Mouse (Mus musculus): ENCODE data around the gene Apopt1. TPM values are rescaled to one million over a fixed set of nuclear protein-coding genes. Genes with fewer than 3 reads are reported as not detected.

Apopt1 gene
- total RNA-seq, 2 experiments from 2014 or later, result 33.9 to 36.8 TPM

DNA sequence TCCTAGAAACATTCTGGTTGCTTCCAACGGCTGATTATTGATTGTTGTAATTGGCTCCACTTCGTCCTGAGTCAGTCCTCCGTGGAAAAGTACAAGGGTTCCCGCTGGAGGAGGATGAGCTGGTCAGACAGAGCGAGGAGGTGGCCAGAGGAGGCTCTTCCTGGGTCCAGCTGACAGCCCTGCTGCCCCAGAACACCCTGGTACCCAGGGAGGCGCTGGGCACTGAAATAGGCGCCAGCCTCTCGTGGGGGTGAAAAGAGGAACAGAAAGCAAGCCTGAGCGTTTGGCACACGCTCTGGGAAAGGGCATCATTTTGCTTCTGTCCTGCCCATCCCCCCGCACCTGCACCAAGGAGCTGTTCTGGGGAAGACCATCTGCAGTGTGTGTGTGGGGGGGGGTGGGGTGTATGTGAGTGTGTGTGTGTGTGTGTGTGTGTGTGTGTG is 30.9 kb downstream of the Apopt1 start:
- DNase-seq, result peak; percentile 52 to 68

DNA sequence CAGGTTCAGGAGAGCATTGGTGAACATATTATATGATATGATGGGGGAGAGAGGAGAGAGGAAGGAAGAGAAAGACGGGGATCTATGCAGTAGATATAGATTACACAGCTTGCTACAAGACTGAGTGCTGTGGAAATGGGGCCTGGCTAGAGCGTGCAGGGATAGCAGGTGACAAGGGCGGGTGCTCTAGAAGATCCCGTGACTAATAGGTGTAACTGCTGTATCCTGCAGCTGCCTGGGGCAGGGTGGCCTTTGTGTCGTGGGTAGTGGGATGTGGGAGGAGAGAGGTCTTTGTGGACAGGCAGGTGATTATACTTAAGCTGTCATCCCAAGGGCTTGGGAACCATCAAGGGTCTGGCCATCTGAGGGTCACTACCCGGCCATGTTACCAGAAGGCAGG is 32.2 kb downstream of the Apopt1 start:
- DNase-seq, result no peak

DNA sequence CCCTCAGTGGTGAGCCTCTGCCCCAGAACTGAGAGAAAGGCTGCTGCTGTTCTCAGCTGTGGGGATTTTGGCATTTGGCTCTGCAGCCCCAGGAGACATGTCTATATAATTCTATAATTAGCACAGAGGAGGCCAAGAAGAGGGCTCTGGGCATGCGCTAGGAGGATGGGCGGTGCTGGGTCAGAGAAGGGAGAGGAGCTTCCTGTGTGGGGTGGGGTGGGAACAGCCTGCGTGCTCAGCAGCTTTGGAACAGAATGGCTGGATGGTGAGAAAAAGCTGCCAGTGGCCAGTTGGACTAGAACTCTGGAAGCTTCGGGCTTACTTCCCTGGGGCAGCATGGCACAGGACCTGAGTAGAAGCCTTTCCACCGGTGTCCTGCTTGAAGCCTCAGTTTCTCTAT is 33.0 kb downstream of the Apopt1 start:
- DNase-seq, result peak; percentile 90 to 94

DNA sequence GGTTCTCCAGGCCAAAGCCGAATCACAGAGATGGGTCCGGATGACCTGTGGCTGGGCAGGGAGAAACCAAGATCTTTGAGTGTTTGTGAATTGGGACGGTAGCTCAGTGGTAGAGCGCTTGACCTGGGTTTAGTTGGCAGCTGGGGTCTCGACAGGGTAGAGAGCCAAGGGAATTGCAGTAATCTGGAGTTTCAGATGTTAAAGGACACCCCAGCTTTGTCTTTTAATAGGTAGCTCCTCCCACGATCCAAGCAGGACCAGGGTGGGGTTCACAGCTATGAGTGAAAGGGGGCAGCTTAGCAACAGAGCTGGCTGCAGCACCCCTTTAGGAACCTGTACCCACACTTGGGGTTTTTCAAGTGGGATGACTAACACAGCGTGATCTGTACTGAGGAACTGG is 34.4 kb downstream of the Apopt1 start:
- DNase-seq, result no peak

DNA sequence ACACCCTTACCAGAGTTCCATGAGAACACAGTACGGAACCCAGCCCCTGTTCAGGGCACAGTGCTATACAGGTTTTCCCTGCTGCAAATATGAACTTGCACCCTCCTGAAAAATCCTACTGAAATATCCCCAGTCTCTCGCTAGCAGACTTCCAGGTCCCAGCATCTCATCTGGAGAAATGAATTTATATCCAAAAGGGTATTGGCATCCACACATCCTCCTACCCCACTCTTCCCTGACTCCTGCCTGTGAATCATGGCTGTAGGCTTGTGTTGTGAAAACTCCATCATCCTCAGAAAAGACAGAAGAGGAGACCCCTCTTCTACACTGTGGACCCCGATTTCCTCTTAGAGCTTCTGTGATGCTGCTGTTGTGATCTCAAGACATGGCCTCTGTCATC is 37.7 kb downstream of the Apopt1 start:
- DNase-seq, result no peak

DNA sequence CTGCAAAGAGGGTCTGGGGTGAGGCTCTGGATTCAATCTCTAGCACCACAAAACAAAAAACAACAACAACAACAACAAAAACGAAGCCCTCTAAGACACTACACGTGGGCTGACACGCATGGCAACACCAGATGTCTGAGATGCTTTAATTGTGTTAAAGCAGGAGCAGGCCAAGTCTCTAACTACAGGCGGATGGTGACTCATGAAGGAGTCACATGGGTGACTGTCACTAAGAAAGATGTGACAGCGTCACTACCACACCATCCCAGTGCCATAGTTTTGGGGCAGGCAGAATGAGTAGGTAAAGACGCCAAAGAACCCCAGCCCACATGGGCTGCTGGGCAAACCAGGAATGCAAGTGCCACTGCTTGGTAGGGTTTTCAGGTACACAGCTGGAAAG is 39.4 kb downstream of the Apopt1 start:
- no peak for DNase-seq

DNA sequence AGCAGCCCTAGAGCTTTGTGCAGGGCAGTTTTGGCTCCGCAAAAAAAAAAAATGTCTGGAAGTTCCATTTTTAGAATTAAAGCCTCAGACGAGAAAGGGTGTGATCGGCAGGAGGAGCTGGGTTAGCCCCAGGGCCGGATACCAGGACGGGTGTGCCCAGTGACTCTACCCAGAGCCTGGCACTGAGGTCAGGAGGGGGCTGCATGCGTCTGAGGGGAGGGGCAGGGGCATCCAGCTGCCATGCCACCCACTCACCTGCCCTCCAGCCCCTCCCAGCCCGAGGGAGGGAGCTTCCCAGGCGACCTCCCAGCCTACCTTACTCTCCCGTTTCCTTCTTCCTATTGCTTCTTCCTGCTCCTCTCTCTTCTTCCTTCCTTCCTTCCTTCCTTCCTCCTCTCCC is 40.3 kb downstream of the Apopt1 start:
- DNase-seq, result peak in 1 of 2 experiments; percentile 41

DNA sequence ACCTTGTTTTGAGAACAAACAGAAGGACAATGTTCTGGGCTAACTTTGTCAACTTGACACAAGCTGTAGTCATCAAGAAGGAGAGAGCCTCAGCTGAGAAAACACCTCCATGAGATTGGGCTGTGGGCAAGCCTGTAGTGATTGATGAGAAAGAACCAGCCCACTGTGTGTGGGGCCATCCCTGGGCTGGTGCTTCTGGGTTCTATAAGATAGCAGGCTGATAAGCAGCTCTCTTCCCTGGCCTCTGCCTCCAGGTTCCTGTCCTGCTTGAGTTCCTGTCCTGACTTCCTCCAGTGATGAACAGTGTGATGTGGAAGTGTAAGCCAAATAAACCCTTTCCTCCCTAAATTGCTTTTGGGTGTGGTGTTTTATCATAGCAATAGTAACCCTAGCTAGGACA is 41.6 kb downstream of the Apopt1 start:
- DNase-seq, result no peak

DNA sequence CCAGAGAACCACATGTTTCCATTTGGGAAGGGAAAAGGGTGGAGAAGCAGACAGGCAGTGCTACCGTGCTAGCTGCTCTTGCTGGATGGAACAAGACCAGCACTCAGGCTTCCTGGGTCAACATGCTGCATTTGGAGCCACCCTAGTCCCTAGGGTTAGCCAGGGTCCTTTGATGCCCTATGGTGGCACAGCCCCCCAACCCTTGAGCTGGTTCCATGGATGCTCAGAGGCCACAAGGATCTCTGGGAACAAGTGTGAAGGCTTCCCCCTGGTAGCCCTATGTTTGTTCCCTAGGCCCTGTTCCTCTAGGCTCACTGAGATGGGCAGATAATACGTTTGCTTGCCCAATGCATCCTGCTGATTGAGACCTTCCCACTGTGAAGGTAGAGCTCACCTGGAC is 42.2 kb downstream of the Apopt1 start:
- no peak for DNase-seq

DNA sequence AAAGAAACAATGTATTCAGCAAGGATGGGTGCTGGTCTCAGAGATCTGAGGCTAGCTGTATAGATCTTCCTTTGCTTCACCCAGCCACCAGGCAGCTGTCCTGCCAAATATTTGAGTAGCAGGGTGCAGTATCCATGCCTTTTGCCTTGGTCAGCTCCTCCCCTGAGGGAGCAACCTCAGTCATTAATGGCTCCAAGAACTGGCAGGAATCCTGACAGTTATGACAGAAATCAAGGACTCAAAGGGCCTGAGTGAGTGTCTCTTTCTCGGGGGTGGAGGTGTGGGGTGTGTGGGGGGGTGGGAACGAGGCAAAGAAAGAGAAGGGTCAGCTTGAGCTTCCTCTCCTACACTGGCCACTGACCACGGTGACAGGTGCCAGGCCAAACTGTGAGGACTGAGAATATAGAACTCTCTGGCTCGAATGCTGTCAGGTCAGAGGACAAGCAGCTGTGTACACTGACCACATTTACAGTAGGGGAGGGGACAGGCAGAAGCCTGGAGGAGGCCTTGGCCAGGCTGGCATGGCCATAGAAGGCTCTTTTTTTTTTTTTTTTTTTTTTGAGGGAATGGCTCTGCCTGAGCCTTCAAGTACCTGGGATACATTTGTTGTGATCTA is 43.1 kb downstream of the Apopt1 start:
- no peak for DNase-seq

DNA sequence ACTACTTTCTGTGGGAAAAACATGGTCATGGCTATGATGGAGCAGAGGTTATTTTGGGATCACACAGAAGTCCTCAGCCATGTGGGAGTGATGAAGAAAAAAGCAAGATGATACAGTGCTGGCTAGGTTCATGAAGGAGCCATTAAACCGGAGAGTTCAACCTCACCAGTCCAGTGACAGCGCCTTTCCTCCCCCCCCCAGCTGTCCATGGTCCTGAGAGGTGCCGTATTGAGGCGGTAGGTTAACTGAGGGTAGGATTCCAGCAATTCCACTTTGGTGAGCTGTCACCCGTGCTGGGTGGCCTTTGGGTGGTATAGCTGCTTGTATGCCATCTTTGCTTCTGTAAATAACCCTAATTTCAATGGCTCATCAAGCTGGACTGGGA is 43.6 kb downstream of the Apopt1 start:
- no peak for DNase-seq

DNA sequence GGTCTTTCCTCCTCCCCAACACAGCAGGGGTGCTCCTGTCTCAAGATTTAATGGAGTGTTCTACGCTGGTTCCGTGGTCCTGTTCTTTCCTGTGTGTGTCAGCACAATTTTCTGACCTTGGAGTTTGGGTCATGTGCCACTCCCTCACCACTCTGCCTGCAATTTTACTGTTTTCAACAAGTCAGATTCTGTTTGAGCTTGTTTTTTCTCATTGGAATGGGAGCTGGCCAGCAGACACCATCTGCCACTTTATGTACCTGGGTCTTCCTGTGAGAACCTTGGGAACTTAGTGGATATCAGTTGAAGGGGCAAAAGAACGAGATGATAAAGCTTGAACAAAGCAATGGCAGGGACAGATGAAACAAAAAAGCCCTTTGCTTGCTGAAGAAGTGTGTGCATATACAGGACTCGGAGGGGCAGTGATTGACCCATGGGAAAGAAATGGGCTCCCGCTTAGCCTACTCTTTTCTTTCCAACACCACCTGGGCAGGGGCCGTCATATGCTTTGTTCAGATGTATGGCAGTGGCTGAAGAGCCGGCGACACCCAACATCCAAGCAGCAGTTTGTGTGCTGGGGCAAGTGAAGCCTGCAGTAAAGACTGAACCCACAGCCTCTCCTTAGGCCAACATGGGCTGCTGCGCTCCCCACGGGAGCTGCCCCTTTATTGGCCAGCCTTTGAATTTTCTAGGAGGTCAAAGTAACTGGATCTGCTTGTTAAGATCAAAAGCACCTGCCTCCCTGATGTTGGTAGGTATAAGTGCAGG is 44.7 kb downstream of the Apopt1 start:
- DNase-seq, result no peak

DNA sequence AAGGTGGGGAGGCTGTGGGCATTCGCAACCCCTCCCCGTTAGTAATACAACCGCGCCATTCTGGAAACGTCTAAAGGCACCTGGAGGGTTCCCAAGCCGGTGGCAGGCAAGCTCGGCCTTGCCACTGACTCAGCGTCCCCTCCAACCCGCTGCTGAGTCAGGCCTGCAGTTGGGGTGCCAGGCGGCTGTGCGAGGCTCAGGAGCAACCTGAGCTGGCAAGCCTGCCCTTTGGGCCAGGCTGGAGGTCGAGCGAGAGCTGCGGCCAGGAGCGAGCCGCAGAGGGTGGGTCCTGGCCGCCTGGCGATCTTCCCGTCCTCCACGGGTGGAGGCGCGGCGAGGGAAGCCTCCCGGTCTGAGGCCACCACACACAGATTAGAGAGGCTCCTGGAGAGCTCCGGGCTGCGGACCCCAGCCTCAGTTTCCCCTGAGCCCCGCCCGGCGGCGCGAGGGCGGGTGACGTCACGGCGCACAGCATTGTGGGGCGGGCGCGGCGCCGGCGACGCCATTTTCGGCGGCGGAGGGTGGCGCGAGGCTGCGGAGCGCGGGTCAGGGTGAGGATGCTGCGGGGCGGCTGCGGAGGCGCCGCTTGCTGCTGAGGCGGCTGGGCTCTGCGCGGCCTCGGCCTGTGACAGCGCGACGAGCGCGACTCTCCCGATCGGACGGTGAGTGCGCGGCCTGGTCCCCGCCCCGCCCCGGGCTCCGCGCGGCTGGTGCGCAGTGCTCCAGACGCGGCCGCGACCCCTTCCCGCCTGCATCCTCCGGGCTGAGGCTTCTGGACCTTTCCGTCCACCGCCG is 45.5 kb downstream of the Apopt1 start, which contains the start of gene Klc1:
Gene Klc1 (plus strand): TSS at position 469 of the 795 bp plus-strand sequence.
- DNase-seq, result peak; percentile 84 to 89

DNA sequence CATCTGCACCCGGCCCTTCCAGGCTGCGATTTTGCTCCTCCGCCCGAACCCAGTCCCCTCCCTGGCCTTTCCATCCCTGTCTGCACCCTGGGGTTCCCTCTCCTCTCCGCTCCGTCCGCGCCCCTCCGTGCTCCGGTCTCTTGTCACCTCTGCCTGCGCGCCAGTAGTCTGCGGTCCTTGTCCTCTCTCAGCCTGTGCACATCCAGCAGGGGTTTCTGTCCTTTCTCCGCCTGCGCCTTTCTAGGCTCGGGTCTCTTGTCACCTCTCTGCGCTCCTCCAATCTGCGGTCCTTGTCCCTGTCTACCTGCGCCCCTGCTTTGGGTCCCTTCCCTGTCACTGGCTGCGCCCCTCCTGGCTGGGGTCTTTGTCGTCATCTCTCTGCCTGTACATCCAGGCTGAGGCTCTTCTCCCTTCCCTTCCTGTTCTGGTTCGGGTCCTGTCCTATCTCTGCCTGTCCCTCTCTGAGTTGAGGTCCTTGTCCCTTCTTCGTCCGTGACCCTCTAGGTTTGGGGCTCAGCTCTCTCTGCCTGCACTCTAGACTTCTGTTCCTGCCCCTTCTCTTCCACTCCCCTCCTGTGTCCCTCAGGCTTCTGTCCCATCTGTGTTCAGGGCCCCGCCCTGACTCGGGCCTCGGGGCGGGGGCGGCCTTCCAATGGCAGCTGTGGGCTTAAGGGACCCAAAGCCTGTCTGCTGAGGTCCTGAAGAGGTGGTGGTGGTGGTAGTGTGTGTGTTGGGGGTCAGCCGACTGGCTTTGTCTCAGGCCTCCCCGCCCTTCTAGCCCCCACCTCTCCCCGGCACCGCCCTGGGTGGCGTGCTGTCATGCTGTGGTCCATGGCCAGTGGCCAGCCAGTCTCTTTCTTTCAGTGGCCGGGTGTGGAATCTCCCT is 46.4 kb downstream of the Apopt1 start:
- DNase-seq, result peak; percentile 86 to 89

DNA sequence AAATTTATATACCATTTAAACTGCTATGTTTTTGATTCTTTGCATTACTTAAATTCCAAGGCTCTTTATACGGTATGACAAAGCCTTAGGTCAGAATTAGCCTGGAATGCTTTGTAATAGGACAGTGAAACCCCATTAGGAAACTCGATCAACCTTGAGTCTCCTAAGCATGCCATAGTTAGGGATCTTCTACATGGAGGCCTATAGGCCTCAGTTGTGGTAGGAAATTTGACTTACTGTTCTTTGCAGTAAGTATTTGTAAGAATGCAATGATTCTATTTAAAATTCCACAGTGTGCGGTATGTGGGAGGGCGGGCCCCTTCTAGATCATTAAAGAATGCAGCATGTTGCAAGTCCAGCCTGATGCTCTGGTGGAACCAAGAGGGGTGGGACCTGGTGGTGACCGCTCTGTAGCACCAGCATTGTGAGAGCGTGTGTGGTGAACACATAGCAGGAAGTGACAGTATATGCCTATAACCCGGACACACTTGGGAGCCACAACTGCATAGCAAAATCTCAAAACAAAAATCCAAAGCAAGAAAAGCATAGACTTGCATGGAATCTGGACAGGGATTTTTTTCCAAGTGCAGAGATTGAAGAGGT is 47.3 kb downstream of the Apopt1 start:
- no peak for DNase-seq

DNA sequence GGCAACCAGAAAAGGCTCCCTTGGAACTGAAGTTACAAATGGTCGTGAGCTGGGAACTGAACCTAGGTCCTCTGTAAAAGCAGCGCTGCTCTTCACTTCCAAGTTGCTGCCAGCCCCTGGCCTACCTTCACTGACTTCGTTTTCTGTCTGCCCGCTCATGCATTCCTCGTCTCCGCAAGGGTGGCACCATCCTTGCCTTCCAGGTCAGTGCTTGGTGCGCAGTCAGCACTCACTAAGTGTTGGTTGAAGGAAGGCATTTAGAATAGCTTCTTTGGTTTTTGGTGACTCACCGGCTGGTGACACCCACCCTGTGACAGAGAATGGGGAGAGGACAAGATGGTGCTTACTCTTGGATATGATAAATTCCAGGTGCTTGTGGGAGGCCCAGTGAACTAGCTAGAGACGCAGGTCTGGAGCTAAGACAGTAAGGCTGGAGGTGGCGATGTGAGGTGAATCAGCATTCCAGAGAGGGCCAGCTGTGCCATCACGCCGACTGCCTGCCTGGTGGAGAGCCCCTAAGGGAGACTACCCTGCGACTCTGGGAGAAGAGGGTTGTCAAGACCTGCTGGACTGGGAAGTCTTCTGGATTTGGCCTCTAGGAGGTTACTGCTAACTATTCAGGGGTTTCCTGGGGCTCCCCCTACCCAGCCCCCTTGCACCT is 49.7 kb downstream of the Apopt1 start:
- no peak for DNase-seq

DNA sequence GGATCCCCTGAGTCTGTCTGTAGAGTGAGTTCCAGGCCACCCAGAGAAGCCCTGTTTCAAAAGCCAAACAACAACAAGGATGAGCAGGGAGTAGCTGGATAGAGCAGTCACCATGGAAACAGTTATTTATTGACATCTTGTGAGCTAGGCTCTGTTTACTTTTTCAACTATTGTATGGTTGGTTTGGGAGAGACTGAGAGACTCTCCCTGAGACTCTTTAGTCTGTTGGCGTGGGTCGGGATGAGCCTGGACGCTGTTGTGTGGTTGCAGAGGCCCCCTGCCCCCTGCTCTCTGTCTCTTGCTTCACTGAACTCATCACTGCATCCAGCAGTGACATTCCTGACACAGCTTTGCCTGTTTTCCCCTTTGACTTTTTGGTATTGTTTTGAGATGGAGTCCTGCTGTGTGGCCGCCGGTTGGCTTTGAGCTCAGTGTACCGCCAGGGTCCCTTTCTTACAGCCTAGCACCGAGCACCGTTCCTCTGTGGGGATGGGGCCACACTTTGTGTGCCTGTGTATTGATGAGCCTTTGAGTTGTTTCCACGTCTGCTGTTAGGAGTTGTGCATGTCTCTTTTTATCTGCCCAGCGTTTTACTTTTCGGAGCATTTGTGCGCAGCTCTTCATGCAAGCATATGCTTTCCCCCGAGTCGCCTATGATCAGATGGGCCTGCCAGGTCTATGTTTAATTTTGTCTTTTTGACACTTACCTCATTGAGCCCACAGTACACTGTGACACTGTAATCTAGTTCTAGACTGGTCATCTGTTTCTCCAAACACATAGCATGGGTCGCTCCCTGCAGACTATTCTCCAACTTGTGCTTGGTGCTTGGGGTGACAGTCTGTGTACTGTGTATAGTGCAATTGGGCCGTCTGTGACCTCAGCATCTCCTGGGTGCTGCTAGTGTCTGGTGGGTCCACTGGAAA is 53.5 kb downstream of the Apopt1 start:
- DNase-seq, result no peak

DNA sequence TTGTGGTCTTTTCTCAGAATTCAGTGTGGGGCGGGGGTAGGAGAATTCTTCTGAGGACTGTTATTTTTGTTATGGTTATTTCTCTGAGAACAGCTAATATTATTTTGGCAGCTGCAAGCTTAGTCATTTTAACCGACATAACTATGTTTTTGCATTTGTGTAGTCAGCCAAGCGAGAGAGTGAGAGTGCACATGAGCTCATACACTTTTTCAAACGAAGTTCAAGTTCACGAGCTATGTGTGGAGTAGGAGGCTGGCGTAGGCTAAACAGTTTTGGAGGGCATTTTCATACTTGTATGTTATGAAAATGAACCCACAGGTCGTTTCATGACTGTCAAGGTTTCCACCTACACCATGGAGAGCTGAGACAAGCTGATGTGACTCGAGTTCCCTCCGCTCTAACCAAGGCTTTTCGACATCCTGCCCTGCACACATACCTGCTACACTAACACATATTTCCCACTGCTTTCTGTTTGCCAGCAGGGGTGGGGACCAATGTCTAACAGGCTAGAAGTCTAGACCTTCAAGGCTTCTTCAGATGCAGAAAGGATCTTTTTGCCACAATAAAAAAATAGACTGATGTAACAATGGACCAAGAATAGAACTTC is 55.4 kb downstream of the Apopt1 start:
- DNase-seq, result no peak

DNA sequence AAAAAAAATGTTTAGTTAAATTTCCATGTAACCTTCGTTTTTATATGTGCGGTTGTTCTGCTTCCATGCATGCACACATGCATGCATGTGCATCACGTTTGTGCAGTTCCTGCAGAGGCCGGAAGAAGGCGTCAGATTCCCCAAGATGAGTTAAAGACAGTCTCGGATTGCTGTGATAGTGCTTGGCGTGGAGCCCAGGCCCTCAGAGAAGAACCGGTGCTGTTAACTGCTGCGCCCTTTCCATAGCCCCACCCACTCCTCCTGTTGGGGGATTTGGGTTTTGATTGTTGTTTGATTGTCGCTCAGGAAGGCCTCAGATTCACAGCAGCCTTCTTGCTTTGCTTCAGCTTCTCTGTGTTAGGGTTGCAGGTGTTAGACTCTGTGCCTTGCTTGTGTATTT is 56.2 kb downstream of the Apopt1 start:
- peak; percentile 69 to 75 for DNase-seq

Measured in heart, adult 18-20 months (tissue).